Mouse (Mus musculus) forebrain, embryonic 15.5 days (tissue): Measurements from ENCODE around the gene Pnp. TPM values are rescaled to one million over a fixed set of nuclear protein-coding genes. Genes with fewer than 3 reads are reported as not detected.
A peak's percentile ranks its signal among the peaks of the same experiment; 100 is the strongest.
"Not testable (repeated sequence)": the region's sequence is repeated elsewhere in the genome, so short reads cannot be mapped to it uniquely, and the experiment has no call there.

ENCODE experiments used
- ATAC-seq: fragments of 200-750 bp; cut with Nextera tagmentation; replicated peaks from 2 replicates; pipeline ENCODE4 v1.8.0; 2017; ENCODE audit warnings: mild to moderate bottlenecking, moderate TSS enrichment, moderate library complexity
- H3K27ac ChIP-seq: fragments of 300-500 bp; sonication (generic); replicated peaks from 2 replicates; pipeline ENCODE4 v1.5.1; 2015; ENCODE audit warnings: mild to moderate bottlenecking, inconsistent platforms
- H3K27me3 ChIP-seq: fragments of 300-500 bp; sonication (generic); 2 replicates; pipeline ENCODE4 v1.6.1; 2015; ENCODE audit warnings: inconsistent platforms
- H3K36me3 ChIP-seq: fragments of 300-500 bp; sonication (generic); 2 replicates; pipeline ENCODE4 v1.6.1; 2015; ENCODE audit warnings: mild to moderate bottlenecking, inconsistent platforms
- H3K4me1 ChIP-seq: fragments of 300-500 bp; sonication (generic); 2 replicates; pipeline ENCODE4 v1.6.1; 2015; ENCODE audit warnings: inconsistent platforms
- H3K4me2 ChIP-seq: fragments of 300-500 bp; sonication (generic); replicated peaks from 2 replicates; pipeline ENCODE4 v1.6.1; 2015; ENCODE audit warnings: mild to moderate bottlenecking, inconsistent platforms
- H3K4me3 ChIP-seq: fragments of 300-500 bp; sonication (generic); 2 replicates; pipeline ENCODE4 v1.5.1; 2015; ENCODE audit warnings: mild to moderate bottlenecking, inconsistent platforms
- H3K9ac ChIP-seq: fragments of 300-500 bp; sonication (generic); replicated peaks from 2 replicates; pipeline ENCODE4 v1.6.1; 2015; ENCODE audit warnings: mild to moderate bottlenecking, inconsistent platforms
- H3K9me3 ChIP-seq: fragments of 300-500 bp; sonication (generic); 2 replicates; pipeline ENCODE4 v1.6.1; 2016; ENCODE audit warnings: inconsistent platforms
- WGBS: fragments of 180-500 bp; shearing (Covaris S2); methylation state at CpG from one replicate; pipeline ENCODE4 v1.1.7; 2015; ENCODE audit warnings: mixed read lengths; 5-methylcytosine and 5-hydroxymethylcytosine counted together
- polyA plus RNA-seq: library from polyadenylated mRNA; unstranded; fragments of >200 nt; fragmentation: Nextera tagmentation; extraction: Ambion mirVana; gene quantifications from 2 replicates; pipeline ENCODE4 v1.2.1, GENCODE M21; 2015

Gene Pnp
- polyA plus RNA-seq, 1 experiment from 2014 or later: 19.8 TPM

DNA sequence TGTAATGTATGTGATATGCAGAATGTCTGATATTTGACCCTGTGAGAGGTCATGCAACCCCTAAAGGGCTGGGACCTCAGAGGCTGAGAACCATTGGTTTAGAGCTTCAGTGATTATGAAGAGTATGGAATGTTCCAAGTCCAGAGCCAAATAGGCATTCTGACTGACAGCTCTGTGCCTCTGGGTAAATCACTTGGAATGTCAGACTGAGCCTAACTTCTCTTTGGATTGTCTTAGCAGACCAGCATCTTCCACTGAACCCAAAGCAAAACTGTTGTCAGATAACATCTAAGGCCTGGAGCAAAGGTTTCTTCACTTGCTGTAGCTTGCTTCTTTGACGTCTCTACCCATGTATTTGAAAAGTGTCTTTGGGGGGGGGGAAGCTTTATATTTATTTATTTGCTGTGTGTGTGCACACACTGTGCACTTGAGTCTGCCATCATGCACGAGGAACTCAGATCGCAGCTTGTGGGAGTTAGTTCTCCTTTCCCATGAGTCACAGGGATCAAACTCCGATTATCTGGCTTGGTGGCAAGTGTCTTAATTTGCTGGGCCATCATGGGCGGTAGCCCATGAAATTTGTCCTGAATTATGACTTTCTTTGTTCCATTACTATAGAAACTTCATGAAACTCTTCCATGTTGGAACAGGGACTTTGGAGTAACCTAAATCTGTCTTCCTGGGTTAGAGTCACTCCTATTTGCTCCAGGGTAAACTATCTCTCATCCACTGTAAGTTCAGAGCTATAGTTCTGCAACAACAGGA, 37.5 kb downstream of the Pnp start:
- H3K27ac ChIP-seq: no peak overlapping the region
- ATAC-seq: no peak
- H3K27me3 ChIP-seq: no peaks in the 10 kb centered on the region
- H3K4me1 ChIP-seq: peaks cover 10% of the 10 kb centered on the region
- no peak overlapping the region for H3K4me3 ChIP-seq
- 78% methylated on average over 5 of the region's 5 CpGs for WGBS
- H3K9ac ChIP-seq: no peak overlapping the region
- H3K36me3 ChIP-seq: no peaks in the 10 kb centered on the region
- H3K9me3 ChIP-seq: no peaks in the 10 kb centered on the region
- H3K4me2 ChIP-seq: no peak overlapping the region

GRCm38 (mm10) chr14:50969041-50969440, 38.2 kb downstream of the Pnp start:
- H3K4me3 ChIP-seq: no peak overlapping the region
- H3K27ac ChIP-seq: 0 out of 2 replicates have a peak overlapping the region, but pooled peaks have one; percentile 40
- H3K9ac ChIP-seq: no peak overlapping the region
- no peaks in the 10 kb centered on the region for H3K36me3 ChIP-seq
- no peaks in the 10 kb centered on the region for H3K27me3 ChIP-seq
- ATAC-seq: 0 out of 2 replicates have a peak, but pooled peaks have one; percentile 53
- peaks cover 10% of the 10 kb centered on the region for H3K4me1 ChIP-seq
- no peak overlapping the region for H3K4me2 ChIP-seq
- no peaks in the 10 kb centered on the region for H3K9me3 ChIP-seq
- 7% methylated on average over 1 of the region's 1 CpGs for WGBS

GRCm38 (mm10) chr14:50969558-50970544, 39.0 kb downstream of the Pnp start:
- H3K27ac ChIP-seq: peak overlapping the region; percentile 63; the same call in 1 of the 2 replicates
- H3K4me2 ChIP-seq: peak overlapping the region; percentile 23
- H3K36me3 ChIP-seq: no peaks in the 10 kb centered on the region
- H3K4me3 ChIP-seq: no peak overlapping the region
- 9% methylated on average over 12 of the region's 12 CpGs for WGBS
- 0 out of 2 replicates have a peak overlapping the region, but pooled peaks have one; percentile 3 for H3K9ac ChIP-seq
- peaks cover 10% of the 10 kb centered on the region for H3K4me1 ChIP-seq
- H3K9me3 ChIP-seq: no peaks in the 10 kb centered on the region
- ATAC-seq: peak; percentile 82
- H3K27me3 ChIP-seq: no peaks in the 10 kb centered on the region

DNA sequence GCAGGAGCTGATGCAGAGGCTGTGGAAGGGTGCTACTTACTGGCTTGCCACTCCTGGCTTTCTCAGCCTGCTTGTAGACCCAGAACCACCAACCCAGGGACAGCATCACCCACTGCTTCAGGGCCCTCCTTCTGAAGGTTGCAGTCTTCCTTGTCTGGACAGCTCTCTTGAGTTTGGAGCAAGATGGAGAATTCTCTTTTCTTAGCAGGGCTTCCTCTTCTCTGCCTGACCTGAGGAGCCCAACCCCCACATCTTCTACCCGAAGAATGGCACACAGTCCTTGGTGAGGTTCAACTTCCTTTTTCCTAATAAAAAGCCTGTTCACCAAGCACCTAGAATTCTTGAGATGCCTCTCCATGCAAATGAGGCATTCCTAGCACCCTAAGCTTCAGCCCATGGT, 39.9 kb downstream of the Pnp start:
- no peak overlapping the region for H3K9ac ChIP-seq
- H3K9me3 ChIP-seq: no peaks in the 10 kb centered on the region
- no peak overlapping the region for H3K4me2 ChIP-seq
- H3K27me3 ChIP-seq: no peaks in the 10 kb centered on the region
- no peak overlapping the region for H3K27ac ChIP-seq
- WGBS: 89% methylated on average over 1 of the region's 1 CpGs
- no peaks in the 10 kb centered on the region for H3K36me3 ChIP-seq
- H3K4me1 ChIP-seq: peaks cover 10% of the 10 kb centered on the region
- H3K4me3 ChIP-seq: no peak overlapping the region
- ATAC-seq: no peak

DNA sequence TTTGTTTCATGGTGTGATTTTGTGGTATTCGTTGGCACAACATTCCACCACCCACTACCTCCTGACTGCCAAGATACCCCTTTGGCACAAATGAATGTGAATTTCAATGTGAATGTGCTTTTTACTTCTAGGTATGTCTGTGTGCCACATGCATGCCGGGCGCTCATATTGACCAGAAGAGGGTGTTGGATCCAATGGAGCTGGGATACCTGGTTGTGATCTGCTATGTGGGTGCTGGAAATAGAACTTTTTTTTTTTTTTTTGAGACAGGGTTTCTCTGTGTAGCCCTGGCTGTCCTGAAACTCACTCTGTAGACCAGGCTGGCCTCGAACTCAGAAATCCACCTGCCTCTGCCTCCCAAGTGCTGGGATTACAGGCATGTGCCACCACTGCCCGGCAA, 42.2 kb downstream of the Pnp start:
- not testable (repeated sequence) for H3K4me1 ChIP-seq, H3K27ac ChIP-seq, H3K9ac ChIP-seq, H3K27me3 ChIP-seq, ATAC-seq, H3K9me3 ChIP-seq, H3K4me2 ChIP-seq, H3K4me3 ChIP-seq, H3K36me3 ChIP-seq
- WGBS: 89% methylated on average over 5 of the region's 5 CpGs

DNA sequence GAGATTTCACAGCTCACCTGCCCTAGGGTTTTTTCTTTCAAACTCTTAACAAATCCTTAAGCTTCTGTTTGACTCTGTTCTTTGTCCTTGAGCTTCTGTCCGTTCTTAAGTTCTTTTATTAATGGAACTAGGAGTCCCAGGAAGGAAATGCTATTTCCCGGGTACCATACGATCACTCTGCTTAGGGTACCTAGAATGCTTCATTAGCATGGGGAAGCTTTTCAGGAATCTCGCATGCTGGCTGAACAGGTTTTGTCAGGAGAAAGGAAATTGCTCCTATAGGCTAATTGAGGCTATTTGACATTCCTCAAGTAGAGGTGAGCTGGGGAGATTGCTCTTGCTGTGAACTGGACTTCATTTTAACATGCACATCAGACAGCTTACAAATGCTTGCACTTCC, 42.8 kb downstream of the Pnp start:
- no peak for ATAC-seq
- Histone ChIP-seq H3K4me3 (no peak overlapping the region), H3K4me2 (no peak overlapping the region), H3K9me3 (no peaks in the 10 kb centered on the region), H3K27ac (no peak overlapping the region), H3K27me3 (no peaks in the 10 kb centered on the region), H3K9ac (no peak overlapping the region), H3K4me1 (peaks cover 10% of the 10 kb centered on the region), H3K36me3 (no peaks in the 10 kb centered on the region)
- 12% methylated on average over 4 of the region's 4 CpGs for WGBS

GRCm38 (mm10) chr14:50975001-50975400, 44.1 kb downstream of the Pnp start:
- Histone ChIP-seq H3K4me3 (no peak overlapping the region), H3K27me3 (no peaks in the 10 kb centered on the region), H3K4me2 (no peak overlapping the region), H3K9ac (no peak overlapping the region), H3K9me3 (no peaks in the 10 kb centered on the region), H3K27ac (no peak overlapping the region), H3K36me3 (no peaks in the 10 kb centered on the region), H3K4me1 (peaks cover 3% of the 10 kb centered on the region)
- ATAC-seq: no peak
- 44% methylated on average over 5 of the region's 5 CpGs for WGBS

- H3K4me1 ChIP-seq: no peaks in the 10 kb centered on the region
- no peaks in the 10 kb centered on the region for H3K9me3 ChIP-seq
- no peaks in the 10 kb centered on the region for H3K36me3 ChIP-seq
- 9% methylated on average over 9 of the region's 9 CpGs for WGBS
- H3K27ac ChIP-seq: no peak overlapping the region
- no peak overlapping the region for H3K4me2 ChIP-seq
- ATAC-seq: no peak
- H3K27me3 ChIP-seq: no peaks in the 10 kb centered on the region
- H3K4me3 ChIP-seq: no peak overlapping the region
- no peak overlapping the region for H3K9ac ChIP-seq
These were observed 45.8 kb downstream of the Pnp start for GRCm38 (mm10) chr14:50976674-50977073.

DNA sequence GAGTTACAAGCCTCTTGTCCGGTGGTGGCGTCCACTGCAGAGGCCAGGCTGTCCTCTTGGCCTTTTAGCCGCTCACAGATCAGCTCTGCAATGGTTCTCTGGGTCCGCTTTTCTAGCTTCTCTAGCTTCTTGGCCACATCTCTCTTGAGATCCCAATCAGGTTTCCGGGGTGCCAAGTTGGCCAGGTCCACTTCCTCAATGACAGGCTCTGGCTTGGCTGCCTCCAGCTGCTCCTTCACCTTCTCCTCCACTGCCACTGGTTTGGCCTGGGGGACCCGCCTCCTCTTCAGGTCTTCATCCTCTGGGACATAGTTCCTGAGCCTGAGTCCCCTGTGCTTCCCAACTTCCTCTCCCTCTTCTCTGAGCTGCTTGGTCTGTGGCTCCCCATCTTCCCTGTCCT, 47.6 kb downstream of the Pnp start:
- not testable (repeated sequence) for H3K27me3 ChIP-seq

GRCm38 (mm10) chr14:50979631-50980030, 48.7 kb downstream of the Pnp start:
- Histone ChIP-seq H3K4me3 (no peak overlapping the region), H3K9ac (no peak overlapping the region), H3K27ac (no peak overlapping the region), H3K36me3 (no peaks in the 10 kb centered on the region), H3K4me2 (no peak overlapping the region), H3K9me3 (no peaks in the 10 kb centered on the region), H3K4me1 (no peaks in the 10 kb centered on the region), H3K27me3 (no peaks in the 10 kb centered on the region)
- no peak for ATAC-seq

More for the DNA sequence above, 47.6 kb downstream of the Pnp start:
- H3K4me3 ChIP-seq, H3K36me3 ChIP-seq, H3K4me1 ChIP-seq, H3K9ac ChIP-seq, ATAC-seq, H3K27ac ChIP-seq, H3K4me2 ChIP-seq, H3K9me3 ChIP-seq: not testable (repeated sequence)
- 92% methylated on average over 6 of the region's 6 CpGs for WGBS

GRCm38 (mm10) chr14:50981207-50981606, 50.3 kb downstream of the Pnp start:
- no peak overlapping the region for H3K9ac ChIP-seq
- no peaks in the 10 kb centered on the region for H3K9me3 ChIP-seq
- H3K27me3 ChIP-seq: no peaks in the 10 kb centered on the region
- H3K4me2 ChIP-seq: no peak overlapping the region
- no peaks in the 10 kb centered on the region for H3K4me1 ChIP-seq
- no peak overlapping the region for H3K27ac ChIP-seq
- ATAC-seq: no peak
- WGBS: 62% methylated on average over 2 of the region's 2 CpGs
- H3K4me3 ChIP-seq: no peak overlapping the region
- H3K36me3 ChIP-seq: no peaks in the 10 kb centered on the region

DNA sequence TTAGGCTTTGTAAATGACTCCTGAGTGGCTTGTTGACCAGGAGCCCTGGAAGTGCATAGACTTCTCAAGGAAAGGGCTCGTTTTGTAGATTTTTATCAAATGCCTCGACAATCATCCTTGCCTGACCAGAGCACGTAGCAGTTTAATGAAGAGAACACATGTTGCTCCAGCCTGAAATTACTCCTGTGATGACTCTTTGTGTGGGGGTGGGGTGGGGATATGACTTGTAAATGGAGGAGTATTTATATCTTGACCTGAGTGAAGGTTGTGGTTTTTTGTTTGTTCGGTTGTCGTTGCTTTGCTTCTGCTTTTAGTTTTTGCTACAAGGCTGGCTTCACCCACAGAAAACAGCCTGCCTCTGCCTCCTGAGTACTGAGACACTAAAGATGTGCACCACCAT, 51.0 kb downstream of the Pnp start:
- H3K27me3 ChIP-seq: no peaks in the 10 kb centered on the region
- WGBS: 89% methylated on average over 5 of the region's 5 CpGs
- H3K4me1 ChIP-seq: no peaks in the 10 kb centered on the region
- ATAC-seq: no peak
- no peaks in the 10 kb centered on the region for H3K36me3 ChIP-seq
- no peak overlapping the region for H3K9ac ChIP-seq
- H3K9me3 ChIP-seq: no peaks in the 10 kb centered on the region
- H3K4me3 ChIP-seq: no peak overlapping the region
- no peak overlapping the region for H3K4me2 ChIP-seq
- H3K27ac ChIP-seq: no peak overlapping the region
